Mouse (Mus musculus) lung, postnatal 10 days (tissue): ENCODE measurements at regions not wholly inside any gene's neighbourhood (a gene's known extent, or its start where the extent isn't known, plus 50 kb on each side); places are given as distances from the start of the nearest gene placed in this dataset.

Experiments
- DNase-seq: peaks from one replicate; pipeline ENCODE4 v3.0.0; 2021

DNA sequence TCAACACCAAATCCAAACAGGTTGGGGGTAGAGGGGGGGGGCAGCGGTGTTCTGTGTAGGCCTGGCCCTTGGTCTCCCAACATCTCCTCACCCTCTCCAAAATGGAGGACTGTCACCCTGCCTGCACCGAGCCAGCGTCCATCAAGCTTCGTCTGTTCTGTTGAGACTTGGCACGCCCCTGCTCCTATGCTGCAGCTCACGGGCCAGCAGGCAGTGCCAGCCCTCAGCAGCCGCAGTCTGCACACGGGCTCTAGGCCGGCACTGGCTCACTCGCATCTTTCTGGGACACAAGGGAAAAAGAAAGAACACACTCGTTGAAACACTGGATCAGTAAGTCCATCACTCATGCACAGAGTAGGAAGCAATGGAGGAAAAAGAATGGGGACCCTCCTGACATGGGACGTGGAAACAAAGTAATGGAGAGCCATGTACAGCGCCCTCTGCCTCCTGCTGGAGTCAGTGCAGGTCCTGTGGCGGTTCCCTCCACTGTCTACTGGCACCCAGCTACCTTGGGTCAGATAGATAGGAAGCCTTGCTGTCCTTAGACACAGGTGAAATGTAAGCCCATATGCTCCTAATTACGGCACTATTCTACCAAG lies 109.0 kb upstream of the 1700016C15Rik start:
- DNase-seq, result no peak

DNA sequence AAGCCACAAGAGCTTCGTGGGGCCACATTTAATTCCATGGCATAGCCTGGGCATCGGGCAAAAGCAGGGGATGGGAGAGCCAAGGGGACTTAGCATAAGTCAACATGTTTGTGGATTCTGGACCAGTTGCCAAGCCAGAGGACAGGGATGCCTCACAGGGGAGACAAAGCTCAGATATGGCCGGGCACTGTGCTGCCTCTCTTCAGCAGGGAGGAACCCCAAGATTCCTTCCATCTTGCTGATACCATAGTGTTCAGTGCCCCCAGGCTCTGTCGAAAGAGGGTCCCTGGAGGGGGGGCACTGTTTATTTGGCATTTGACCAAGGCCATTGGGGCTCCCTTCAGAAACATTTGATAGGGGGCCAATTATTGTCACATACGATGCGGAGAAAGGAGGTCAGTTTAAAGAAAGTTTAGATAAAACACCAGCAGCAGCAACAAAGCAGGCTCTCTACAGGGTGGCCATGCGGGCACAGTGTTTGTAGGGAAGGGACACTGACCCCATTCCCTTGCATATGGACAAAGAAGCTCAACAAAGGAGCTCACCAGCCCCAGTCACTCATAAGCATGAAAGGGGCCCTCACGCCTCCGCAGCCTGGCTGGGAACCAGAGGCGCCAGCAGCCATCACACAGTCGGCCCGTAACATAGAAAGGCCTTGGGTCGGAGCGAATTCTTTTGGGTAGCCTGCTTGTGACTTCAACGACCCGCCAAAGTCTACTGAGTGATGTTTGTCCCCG lies 107.6 kb upstream of the 1700016C15Rik start:
- DNase-seq, result no peak

- DNase-seq, result peak; percentile 63
Observed at GRCm38 (mm10) chr1:177623304-177623726, 106.3 kb upstream of the 1700016C15Rik start.

DNA sequence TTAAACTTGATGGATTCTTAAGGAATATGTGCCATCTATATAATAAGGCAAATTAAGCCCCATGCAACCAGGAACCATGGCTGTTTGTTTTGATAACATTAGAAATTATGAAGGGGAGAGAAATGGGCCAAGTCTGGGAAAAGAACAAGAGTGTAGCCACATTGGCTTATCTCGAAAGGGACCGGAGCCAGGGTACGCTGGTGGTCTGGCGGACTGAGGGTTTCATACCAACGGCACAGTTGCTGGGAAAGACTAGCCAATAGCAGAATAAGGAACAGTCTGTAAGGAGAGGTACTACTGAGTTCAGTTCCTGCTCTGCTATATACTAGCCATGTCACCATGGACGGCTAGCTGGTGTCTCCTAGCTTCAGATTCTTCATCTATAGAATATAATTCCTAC lies 105.9 kb upstream of the 1700016C15Rik start:
- no peak for DNase-seq

DNA sequence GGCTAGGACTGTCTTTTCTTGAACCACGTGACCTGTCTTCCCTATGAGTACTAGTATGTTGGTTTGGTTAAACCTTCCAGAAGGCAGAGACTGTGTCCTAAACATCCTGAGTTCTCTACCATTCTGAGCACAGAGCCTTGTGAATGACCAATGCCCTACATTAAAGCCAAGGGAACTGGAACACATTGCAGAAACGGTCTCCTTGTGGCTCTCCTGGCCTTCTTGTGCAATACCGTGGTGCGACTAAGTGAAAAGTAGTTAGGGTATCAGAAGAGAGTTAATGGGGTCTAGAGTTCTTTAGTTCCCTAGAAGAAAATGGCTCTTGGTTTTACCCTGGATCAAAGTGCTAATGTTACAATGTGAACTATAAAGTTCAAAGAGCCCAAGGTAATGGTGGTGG lies 101.8 kb upstream of the 1700016C15Rik start:
- DNase-seq, result no peak

DNA sequence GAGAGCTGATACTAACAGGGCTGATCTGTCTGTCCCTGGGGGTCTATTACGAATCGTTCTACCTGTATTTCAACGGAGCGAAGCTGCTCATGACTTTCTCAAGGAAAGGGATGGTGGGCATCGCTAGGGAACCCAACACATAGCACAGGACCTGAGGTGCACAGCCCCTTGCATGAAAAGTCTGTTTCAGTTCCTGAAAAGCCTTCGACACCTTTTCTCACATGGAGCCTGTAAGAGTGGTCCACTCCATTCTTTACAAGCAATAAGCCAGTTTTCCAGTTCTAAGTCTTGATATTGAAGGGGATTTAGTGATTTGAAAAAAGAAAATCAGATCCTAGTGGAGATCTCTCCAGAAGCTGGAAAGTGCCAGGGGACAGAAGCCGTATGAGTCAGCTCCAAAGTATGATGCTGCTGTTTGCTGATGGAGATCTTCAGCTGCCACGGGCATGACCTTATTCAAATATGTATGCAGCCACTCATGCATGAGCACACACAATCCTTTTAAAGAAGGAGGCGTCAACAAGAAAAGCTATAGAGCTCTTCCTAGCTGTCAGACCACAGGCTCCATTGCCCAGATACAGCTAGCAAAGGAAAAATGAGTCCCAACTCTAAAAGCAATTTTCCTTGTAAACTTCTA lies 95.5 kb upstream of the 1700016C15Rik start:
- DNase-seq, result no peak

DNA sequence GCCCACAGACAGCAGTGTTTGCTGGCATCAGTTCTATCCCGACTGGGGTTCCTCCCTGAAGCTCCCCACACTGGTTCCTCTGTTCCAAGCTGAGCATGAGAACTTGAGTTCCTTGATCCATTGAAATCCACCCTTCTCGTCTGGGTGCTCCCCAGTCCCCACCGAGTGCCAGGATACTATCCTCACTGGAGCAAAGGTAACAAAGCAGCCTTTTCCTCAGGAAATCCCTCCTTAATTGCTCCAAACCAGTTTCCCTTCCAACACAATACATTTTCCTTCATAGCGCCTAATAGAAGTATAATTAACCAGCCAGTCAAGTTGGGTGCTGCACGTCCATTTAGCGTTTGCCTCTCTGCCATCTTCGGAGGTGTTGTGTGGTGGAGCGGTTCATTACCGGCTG lies 92.6 kb upstream of the 1700016C15Rik start:
- DNase-seq, result no peak

DNA sequence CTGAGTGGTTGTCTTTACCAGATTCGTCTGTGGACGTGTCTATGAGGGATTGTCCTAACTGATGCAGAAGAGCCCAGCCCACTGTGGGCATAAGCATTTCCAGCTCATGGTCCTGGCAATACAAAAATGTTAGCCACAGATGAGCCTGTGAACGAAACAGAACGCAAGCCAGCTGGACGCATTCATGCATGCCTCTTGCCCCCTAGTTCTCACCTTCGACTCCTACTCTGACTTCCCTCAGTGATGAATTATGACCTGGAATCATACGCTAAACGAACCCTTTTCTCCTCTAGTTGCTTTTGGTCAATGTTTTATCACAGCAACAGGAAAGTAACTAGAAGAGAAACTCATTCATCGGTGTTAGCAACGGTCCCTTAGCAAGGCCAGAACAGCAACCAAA lies 91.2 kb upstream of the 1700016C15Rik start:
- DNase-seq, result no peak

- no peak for DNase-seq
Observed at GRCm38 (mm10) chr1:177639931-177640846, 89.4 kb upstream of the 1700016C15Rik start.

DNA sequence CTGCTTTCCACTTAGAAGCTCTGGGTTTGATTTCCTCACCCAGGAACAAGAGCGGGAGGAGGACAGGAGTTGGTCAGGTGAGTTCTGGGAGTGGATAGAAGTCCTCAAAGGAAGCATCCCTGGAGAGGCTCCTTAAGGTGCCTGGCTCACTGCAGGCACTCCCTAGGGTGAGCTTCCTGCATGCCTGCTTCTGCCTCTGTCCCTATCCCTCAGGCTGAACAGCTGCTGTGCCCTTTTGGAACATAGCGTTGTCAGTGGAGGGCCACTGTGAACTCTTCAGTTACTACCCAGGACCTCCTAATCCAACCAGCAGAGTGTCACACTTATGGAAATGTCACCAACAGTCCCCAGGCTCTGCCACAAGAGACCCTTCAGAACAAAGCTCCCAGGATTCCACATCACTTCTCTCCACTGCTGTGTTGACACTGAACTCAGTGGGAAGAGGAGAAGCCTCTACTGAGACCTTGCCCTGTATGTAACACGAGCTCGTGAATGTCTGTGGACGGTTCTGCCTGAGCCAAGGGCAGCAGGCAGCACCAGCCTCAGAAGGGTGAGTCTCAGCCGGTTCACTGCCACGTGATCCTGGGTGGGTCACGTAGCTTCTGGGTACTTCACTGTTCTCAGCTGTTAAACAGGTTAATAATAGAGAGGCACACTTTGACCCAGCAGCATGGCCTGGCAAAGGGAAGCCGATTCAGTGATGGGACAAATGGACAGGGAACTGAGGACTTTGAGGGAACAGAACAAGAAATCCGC lies 86.7 kb upstream of the 1700016C15Rik start:
- no peak for DNase-seq

DNA sequence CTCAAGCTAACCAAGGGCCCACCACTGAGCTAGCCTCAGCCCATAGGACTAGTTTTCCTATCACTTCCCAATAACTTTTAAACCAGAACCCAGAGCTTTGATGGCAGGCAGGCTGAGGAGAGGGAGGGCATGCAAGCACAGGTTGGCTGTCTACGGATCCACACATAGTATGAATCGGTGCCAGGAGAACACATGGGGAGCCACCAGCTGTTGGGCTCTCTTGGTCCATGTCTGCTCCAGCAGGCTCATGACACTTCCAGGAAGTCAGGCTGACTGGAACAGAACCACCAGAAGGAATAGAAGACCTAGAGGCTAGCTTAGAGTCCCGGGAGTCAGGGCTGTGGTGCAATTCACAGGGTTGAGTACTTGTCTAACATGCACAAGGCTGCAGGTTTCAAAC lies 86.0 kb upstream of the 1700016C15Rik start:
- no peak for DNase-seq

- DNase-seq, result no peak
Observed at GRCm38 (mm10) chr1:177644214-177644613, 85.4 kb upstream of the 1700016C15Rik start.

DNA sequence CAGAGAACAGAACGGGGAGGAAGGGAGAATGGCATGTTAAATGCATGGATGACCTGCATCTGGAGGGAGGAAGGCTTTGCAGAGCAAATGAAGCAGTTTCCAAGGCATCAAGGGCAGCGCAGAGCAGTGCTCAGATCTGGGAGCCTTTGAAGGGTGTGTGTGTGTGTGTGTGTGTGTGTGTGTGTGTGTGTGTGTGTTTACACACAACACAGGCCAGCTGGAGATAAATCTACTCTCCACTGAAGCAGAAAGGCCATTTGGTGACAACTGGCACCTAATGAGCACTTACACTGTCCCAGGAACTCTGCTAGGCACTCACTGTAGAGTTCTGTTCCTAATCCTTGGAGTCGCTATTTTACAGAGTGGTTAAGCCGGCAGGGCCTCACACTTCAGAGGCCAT lies 84.3 kb upstream of the 1700016C15Rik start:
- DNase-seq, result no peak

DNA sequence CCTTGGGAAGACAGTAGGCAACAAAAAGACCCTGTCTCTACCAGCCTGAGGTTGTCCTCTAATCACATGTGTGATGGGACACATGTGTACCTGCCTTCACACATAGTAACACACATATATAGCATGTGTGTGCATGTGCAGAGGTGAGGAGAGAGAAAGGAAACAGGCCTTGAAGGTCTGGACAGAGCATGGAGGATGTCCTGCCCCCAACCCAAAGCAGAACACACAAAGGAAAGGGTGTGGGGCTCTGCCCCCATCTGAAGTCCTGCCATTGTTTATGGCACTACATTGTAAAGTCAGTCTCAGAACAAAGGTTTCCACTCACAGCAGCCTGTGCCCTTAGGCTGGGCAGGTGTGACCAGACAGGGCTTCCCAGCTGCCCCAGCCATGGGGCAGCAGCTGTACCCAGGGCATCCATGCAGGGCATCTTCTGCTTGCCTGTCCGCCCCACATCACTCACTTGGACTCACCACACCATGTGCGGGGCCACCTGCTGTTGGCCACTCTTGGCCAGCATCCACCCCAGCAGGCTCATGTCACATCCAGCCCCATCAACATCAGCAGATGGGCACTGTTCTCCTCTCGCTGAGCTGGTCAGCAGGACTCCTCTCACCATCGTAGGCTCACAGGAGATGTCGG lies 83.6 kb upstream of the 1700016C15Rik start:
- no peak for DNase-seq

GRCm38 (mm10) chr1:177647876-177648275 lies 81.7 kb upstream of the 1700016C15Rik start:
- DNase-seq, result no peak

DNA sequence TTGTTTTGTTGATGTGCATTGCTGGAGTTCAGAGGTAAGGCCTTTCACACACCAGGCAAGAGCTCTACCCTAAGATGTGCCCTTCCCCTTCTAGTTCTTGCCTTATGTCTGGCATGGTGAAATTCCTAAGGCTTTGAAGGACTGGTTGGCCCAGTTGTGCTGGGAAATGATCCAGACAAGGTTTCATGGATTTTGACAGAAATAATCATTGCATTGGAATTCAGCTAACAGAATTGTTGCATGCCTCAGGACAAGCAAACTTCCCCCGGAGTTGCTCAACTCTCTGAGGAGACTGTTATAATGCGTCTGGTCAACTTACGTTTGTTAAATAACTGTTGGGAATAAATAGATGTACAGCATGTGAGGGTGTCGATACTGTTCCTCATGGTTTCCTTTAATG lies 80.6 kb upstream of the 1700016C15Rik start:
- no peak for DNase-seq

- DNase-seq, result no peak
Observed at GRCm38 (mm10) chr1:177651219-177651618, 78.4 kb upstream of the 1700016C15Rik start.

GRCm38 (mm10) chr1:177663163-177663562 lies 66.5 kb upstream of the 1700016C15Rik start:
- DNase-seq, result no peak

GRCm38 (mm10) chr1:177667041-177667791 lies 62.4 kb upstream of the 1700016C15Rik start:
- no peak for DNase-seq

GRCm38 (mm10) chr1:177670576-177670975 lies 59.0 kb upstream of the 1700016C15Rik start:
- DNase-seq, result no peak

DNA sequence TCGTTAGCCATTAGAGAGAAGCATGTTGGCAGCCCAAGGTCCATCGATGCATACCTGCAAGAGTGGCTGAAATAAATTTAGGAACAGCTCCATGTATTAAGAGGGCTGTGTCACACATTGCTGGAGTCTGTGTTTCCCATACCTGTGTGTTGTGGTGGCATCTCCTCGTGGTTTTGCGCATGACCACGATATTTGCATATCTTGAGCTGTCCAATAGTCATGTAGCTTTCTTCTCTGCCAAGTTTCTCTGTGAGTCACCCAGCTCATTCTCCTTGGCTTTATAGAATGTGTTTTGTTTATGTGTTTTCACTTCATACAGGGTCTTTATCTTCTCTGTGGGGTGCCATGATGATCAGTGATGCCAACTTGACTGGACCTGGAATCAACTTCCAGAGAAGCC lies 53.0 kb upstream of the 1700016C15Rik start:
- no peak for DNase-seq
